Mouse (Mus musculus): ENCODE results near the gene Hspb6.

GRCm38 (mm10) chr7:30526981-30527380, 25.0 kb upstream of the Hspb6 start:
- no peak for TF ChIP-seq CTCF (IDR thresholded peaks at IDR 0.05; ENCODE audit: low read depth, low read length)
- no peak for TF ChIP-seq GATA1 (IDR thresholded peaks at IDR 0.05; ENCODE audit: borderline replicate concordance, low read length)

All from G1E (cell line).